Mouse (Mus musculus): ENCODE data around the gene Tbpl1. TPM values are rescaled to one million over a fixed set of nuclear protein-coding genes. Genes with fewer than 3 reads are reported as not detected.

Gene Tbpl1
- polyA plus RNA-seq, 1 experiment from 2014 or later = 79.6 TPM

GRCm38 (mm10) chr10:22730992-22731271 is 806 bp downstream of the Tbpl1 start:
- Histone ChIP-seq H3K4me1 (replicated peaks) (peaks cover 44% of the 10 kb centered on the region), H3K9ac (peak overlapping the region; percentile 94), H3K36me3 (no peaks in the 10 kb centered on the region), H3K4me3 (peak overlapping the region; percentile 97), H3K9me3 (no peaks in the 10 kb centered on the region), H3K4me2 (peak overlapping the region; percentile 71), H3K27ac (replicated peaks) (peak overlapping the region; percentile 96), H3K27me3 (no peaks in the 10 kb centered on the region)
- WGBS = under 1% methylated on average over 33 of the region's 33 CpGs
- no peak for ATAC-seq (ENCODE audit: low FRiP score, low read depth)

GRCm38 (mm10) chr10:22730266-22730991 is 1.3 kb downstream of the Tbpl1 start:
- Histone ChIP-seq H3K4me1 (replicated peaks) (peaks cover 44% of the 10 kb centered on the region), H3K27ac (replicated peaks) (peak overlapping the region; percentile 96), H3K4me2 (peak overlapping the region; percentile 71), H3K4me3 (peak overlapping the region; percentile 97), H3K27me3 (no peaks in the 10 kb centered on the region), H3K9ac (peak overlapping the region; percentile 94), H3K36me3 (no peaks in the 10 kb centered on the region), H3K9me3 (no peaks in the 10 kb centered on the region)
- peak; percentile 71 for ATAC-seq (ENCODE audit: low FRiP score, low read depth)
- WGBS = under 1% methylated on average over 35 of the region's 39 CpGs

GRCm38 (mm10) chr10:22728257-22728656 is 3.5 kb downstream of the Tbpl1 start:
- no peak for ATAC-seq (ENCODE audit: low FRiP score, low read depth)
- WGBS = 78% methylated on average over 1 of the region's 1 CpGs
- H3K27me3 ChIP-seq = no peaks in the 10 kb centered on the region
- no peaks in the 10 kb centered on the region for H3K36me3 ChIP-seq
- H3K9me3 ChIP-seq = no peaks in the 10 kb centered on the region
- no peak overlapping the region for H3K27ac ChIP-seq (replicated peaks)
- H3K9ac ChIP-seq = no peak overlapping the region
- peaks cover 44% of the 10 kb centered on the region for H3K4me1 ChIP-seq (replicated peaks)
- no peak overlapping the region for H3K4me3 ChIP-seq
- H3K4me2 ChIP-seq = no peak overlapping the region

GRCm38 (mm10) chr10:22726295-22726694 is 5.4 kb downstream of the Tbpl1 start:
- no peak overlapping the region for H3K27ac ChIP-seq (replicated peaks)
- no peak for ATAC-seq (ENCODE audit: low FRiP score, low read depth)
- 53% methylated on average over 7 of the region's 7 CpGs for WGBS

GRCm38 (mm10) chr10:22725166-22725565 is 6.6 kb downstream of the Tbpl1 start:
- no peak for ATAC-seq (ENCODE audit: low FRiP score, low read depth)
- Histone ChIP-seq H3K36me3 (no peaks in the 10 kb centered on the region), H3K27ac (replicated peaks) (no peak overlapping the region), H3K27me3 (no peaks in the 10 kb centered on the region), H3K4me3 (no peak overlapping the region), H3K9ac (no peak overlapping the region), H3K4me1 (replicated peaks) (peaks cover 38% of the 10 kb centered on the region), H3K4me2 (no peak overlapping the region), H3K9me3 (no peaks in the 10 kb centered on the region)
- 70% methylated on average over 4 of the region's 4 CpGs for WGBS

More at GRCm38 (mm10) chr10:22726295-22726694, 5.4 kb downstream of the Tbpl1 start:
- H3K9me3 ChIP-seq = no peaks in the 10 kb centered on the region
- no peak overlapping the region for H3K4me2 ChIP-seq
- peaks cover 37% of the 10 kb centered on the region for H3K4me1 ChIP-seq (replicated peaks)
- no peak overlapping the region for H3K9ac ChIP-seq
- H3K4me3 ChIP-seq = no peak overlapping the region
- H3K27me3 ChIP-seq = no peaks in the 10 kb centered on the region
- H3K36me3 ChIP-seq = no peaks in the 10 kb centered on the region

GRCm38 (mm10) chr10:22720781-22721529 is 10.8 kb downstream of the Tbpl1 start:
- Histone ChIP-seq H3K36me3 (no peaks in the 10 kb centered on the region), H3K9ac (no peak overlapping the region), H3K4me2 (no peak overlapping the region), H3K9me3 (no peaks in the 10 kb centered on the region), H3K4me3 (no peak overlapping the region), H3K27ac (replicated peaks) (no peak overlapping the region), H3K4me1 (replicated peaks) (peaks cover 6% of the 10 kb centered on the region; the same call in 1 of the 2 replicates), H3K27me3 (no peaks in the 10 kb centered on the region)
- ATAC-seq (ENCODE audit: low FRiP score, low read depth) = no peak
- 90% methylated on average over 5 of the region's 5 CpGs for WGBS

- peaks cover 6% of the 10 kb centered on the region; the same call in 1 of the 2 replicates for H3K4me1 ChIP-seq (replicated peaks)
- no peaks in the 10 kb centered on the region for H3K36me3 ChIP-seq
- H3K4me2 ChIP-seq = no peak overlapping the region
- 45% methylated on average over 4 of the region's 4 CpGs for WGBS
- no peaks in the 10 kb centered on the region for H3K9me3 ChIP-seq
- no peak overlapping the region for H3K27ac ChIP-seq (replicated peaks)
- no peak for ATAC-seq (ENCODE audit: low FRiP score, low read depth)
- no peak overlapping the region for H3K4me3 ChIP-seq
- no peak overlapping the region for H3K9ac ChIP-seq
- H3K27me3 ChIP-seq = no peaks in the 10 kb centered on the region
These were observed 13.3 kb downstream of the Tbpl1 start for GRCm38 (mm10) chr10:22718475-22718874.

GRCm38 (mm10) chr10:22714520-22714919 is 17.2 kb downstream of the Tbpl1 start:
- 69% methylated on average over 4 of the region's 4 CpGs for WGBS
- Histone ChIP-seq H3K27ac (replicated peaks) (no peak overlapping the region), H3K27me3 (no peaks in the 10 kb centered on the region), H3K4me1 (replicated peaks) (peaks cover 4% of the 10 kb centered on the region; the same call in 1 of the 2 replicates), H3K4me3 (no peak overlapping the region), H3K4me2 (no peak overlapping the region), H3K36me3 (peaks cover 9% of the 10 kb centered on the region; the same call in 1 of the 2 replicates), H3K9me3 (no peaks in the 10 kb centered on the region), H3K9ac (no peak overlapping the region)
- peak; percentile 40; the same call in 1 of the 2 replicates for ATAC-seq (ENCODE audit: low FRiP score, low read depth)

GRCm38 (mm10) chr10:22712955-22713354 is 18.8 kb downstream of the Tbpl1 start:
- Histone ChIP-seq H3K36me3 (peaks cover 24% of the 10 kb centered on the region), H3K27me3 (no peaks in the 10 kb centered on the region), H3K9me3 (no peaks in the 10 kb centered on the region), H3K4me1 (replicated peaks) (no peaks in the 10 kb centered on the region), H3K4me2 (no peak overlapping the region), H3K9ac (no peak overlapping the region), H3K4me3 (no peak overlapping the region), H3K27ac (replicated peaks) (no peak overlapping the region)
- no peak for ATAC-seq (ENCODE audit: low FRiP score, low read depth)
- 88% methylated on average over 2 of the region's 2 CpGs for WGBS

- no peak overlapping the region for H3K27ac ChIP-seq (replicated peaks)
- no peaks in the 10 kb centered on the region for H3K27me3 ChIP-seq
- no peak overlapping the region for H3K9ac ChIP-seq
- no peaks in the 10 kb centered on the region for H3K4me1 ChIP-seq (replicated peaks)
- H3K4me2 ChIP-seq = no peak overlapping the region
- peaks cover 48% of the 10 kb centered on the region for H3K36me3 ChIP-seq
- no peaks in the 10 kb centered on the region for H3K9me3 ChIP-seq
- H3K4me3 ChIP-seq = no peak overlapping the region
- 73% methylated on average over 13 of the region's 13 CpGs for WGBS
- ATAC-seq (ENCODE audit: low FRiP score, low read depth) = no peak
These were observed 21.5 kb downstream of the Tbpl1 start for GRCm38 (mm10) chr10:22710173-22710777.

GRCm38 (mm10) chr10:22708190-22708843 is 23.4 kb downstream of the Tbpl1 start:
- H3K36me3 ChIP-seq = peaks cover 48% of the 10 kb centered on the region

GRCm38 (mm10) chr10:22703844-22704243 is 27.9 kb downstream of the Tbpl1 start:
- peaks cover 43% of the 10 kb centered on the region for H3K36me3 ChIP-seq
- no peak overlapping the region for H3K27ac ChIP-seq (replicated peaks)
- H3K9me3 ChIP-seq = no peaks in the 10 kb centered on the region
- no peak for ATAC-seq (ENCODE audit: low FRiP score, low read depth)
- no peak overlapping the region for H3K4me2 ChIP-seq
- WGBS = 89% methylated on average over 6 of the region's 6 CpGs
- no peaks in the 10 kb centered on the region for H3K27me3 ChIP-seq
- no peaks in the 10 kb centered on the region for H3K4me1 ChIP-seq (replicated peaks)
- no peak overlapping the region for H3K4me3 ChIP-seq
- H3K9ac ChIP-seq = no peak overlapping the region

More at GRCm38 (mm10) chr10:22708190-22708843, 23.4 kb downstream of the Tbpl1 start:
- no peak for ATAC-seq (ENCODE audit: low FRiP score, low read depth)
- Histone ChIP-seq H3K4me3 (no peak overlapping the region), H3K9me3 (no peaks in the 10 kb centered on the region), H3K4me2 (no peak overlapping the region), H3K27me3 (no peaks in the 10 kb centered on the region), H3K9ac (no peak overlapping the region), H3K27ac (replicated peaks) (no peak overlapping the region), H3K4me1 (replicated peaks) (no peaks in the 10 kb centered on the region)
- WGBS = 92% methylated on average over 7 of the region's 7 CpGs
